Mouse (Mus musculus): Measurements from ENCODE around the gene Rab3b.

- peak; percentile 1; the same call in 1 of the 2 replicates for TF ChIP-seq CTCF (IDR thresholded peaks at IDR 0.05; ENCODE audit: borderline replicate concordance, control insufficient read depth, extremely low read depth, insufficient read depth, low read length, poor library complexity)
- no peak for TF ChIP-seq POLR2A (IDR thresholded peaks at IDR 0.05; ENCODE audit: control insufficient read depth, extremely low read depth, insufficient read depth, low read length, poor library complexity)
These were observed 30.4 kb upstream of the Rab3b start, which contains the start of gene A730015C16Rik for GRCm38 (mm10) chr4:108848505-108848848.

Measured in thymus, adult 2 months (tissue).